Mouse (Mus musculus): ENCODE data around the gene Adamts9. TPM values are rescaled to one million over a fixed set of nuclear protein-coding genes. Genes with fewer than 3 reads are reported as not detected.

Gene Adamts9
- total RNA-seq, 2 experiments from 2014 or later, result 4.9 TPM

GRCm38 (mm10) chr6:92871813-92872212 lies 71.5 kb downstream of the Adamts9 start:
- intact Hi-C loops (cut with DNase I), result no loop called here
- DNase-seq (ENCODE audit: low spot score in 2 of 2), result no peak

GRCm38 (mm10) chr6:92869582-92870219 lies 73.6 kb downstream of the Adamts9 start:
- intact Hi-C loops (cut with DNase I), result no loop called here

GRCm38 (mm10) chr6:92869089-92869581 lies 74.2 kb downstream of the Adamts9 start, which contains the start of gene Gm15737:
Gm15737 (plus strand) TSS chr6:92869357.
- peak; percentile 31 to 60 for DNase-seq (ENCODE audit: low spot score in 2 of 2)
- intact Hi-C loops (cut with DNase I), result no loop called here

More at GRCm38 (mm10) chr6:92869582-92870219, 73.6 kb downstream of the Adamts9 start:
- no peak for DNase-seq (ENCODE audit: low spot score in 2 of 2)

- DNase-seq (ENCODE audit: low spot score in 2 of 2), result no peak
- intact Hi-C loops (cut with DNase I), result no loop called here
Measured at GRCm38 (mm10) chr6:92862599-92862998, 80.7 kb downstream of the Adamts9 start.

- intact Hi-C loops (cut with DNase I), result no loop called here
- DNase-seq (ENCODE audit: low spot score in 2 of 2), result no peak
Measured at GRCm38 (mm10) chr6:92860285-92860912, 82.9 kb downstream of the Adamts9 start.

- intact Hi-C loops (cut with DNase I), result no loop called here
- DNase-seq (ENCODE audit: low spot score in 2 of 2), result no peak
Measured at GRCm38 (mm10) chr6:92858721-92859510, 84.4 kb downstream of the Adamts9 start.

GRCm38 (mm10) chr6:92857761-92858160 lies 85.5 kb downstream of the Adamts9 start:
- no peak for DNase-seq (ENCODE audit: low spot score in 2 of 2)
- intact Hi-C loops (cut with DNase I), result no loop called here

GRCm38 (mm10) chr6:92854873-92855272 lies 88.4 kb downstream of the Adamts9 start:
- DNase-seq (ENCODE audit: low spot score in 2 of 2), result no peak
- intact Hi-C loops (cut with DNase I), result no loop called here

GRCm38 (mm10) chr6:92850250-92850649 lies 93.0 kb downstream of the Adamts9 start:
- DNase-seq (ENCODE audit: low spot score in 2 of 2), result peak; percentile 77
- intact Hi-C loops (cut with DNase I), result no loop called here

GRCm38 (mm10) chr6:92849208-92849607 lies 94.1 kb downstream of the Adamts9 start:
- intact Hi-C loops (cut with DNase I), result no loop called here

GRCm38 (mm10) chr6:92846614-92847013 lies 96.7 kb downstream of the Adamts9 start:
- DNase-seq (ENCODE audit: low spot score in 2 of 2), result no peak
- intact Hi-C loops (cut with DNase I), result no loop called here

More at GRCm38 (mm10) chr6:92849208-92849607, 94.1 kb downstream of the Adamts9 start:
- no peak for DNase-seq (ENCODE audit: low spot score in 2 of 2)

GRCm38 (mm10) chr6:92845898-92846297 lies 97.4 kb downstream of the Adamts9 start:
- DNase-seq (ENCODE audit: low spot score in 2 of 2), result no peak
- intact Hi-C loops (cut with DNase I), result no loop called here

GRCm38 (mm10) chr6:92843474-92843873 lies 99.8 kb downstream of the Adamts9 start:
- no peak for DNase-seq (ENCODE audit: low spot score in 2 of 2)
- intact Hi-C loops (cut with DNase I), result no loop called here

GRCm38 (mm10) chr6:92842000-92842399 lies 101.3 kb downstream of the Adamts9 start:
- DNase-seq (ENCODE audit: low spot score in 2 of 2), result no peak
- intact Hi-C loops (cut with DNase I), result no loop called here

GRCm38 (mm10) chr6:92831106-92831505 lies 112.2 kb downstream of the Adamts9 start:
- intact Hi-C loops (cut with DNase I), result no loop called here
- DNase-seq (ENCODE audit: low spot score in 2 of 2), result no peak

GRCm38 (mm10) chr6:92829148-92829547 lies 114.1 kb downstream of the Adamts9 start:
- intact Hi-C loops (cut with DNase I), result no loop called here
- DNase-seq (ENCODE audit: low spot score in 2 of 2), result no peak

GRCm38 (mm10) chr6:92827360-92827759 lies 115.9 kb downstream of the Adamts9 start:
- no peak for DNase-seq (ENCODE audit: low spot score in 2 of 2)
- intact Hi-C loops (cut with DNase I), result no loop called here

- intact Hi-C loops (cut with DNase I), result no loop called here
- no peak for DNase-seq (ENCODE audit: low spot score in 2 of 2)
Measured at GRCm38 (mm10) chr6:92826561-92826960, 116.7 kb downstream of the Adamts9 start.

- DNase-seq (ENCODE audit: low spot score in 2 of 2), result no peak
- intact Hi-C loops (cut with DNase I), result no loop called here
Measured at GRCm38 (mm10) chr6:92823991-92824390, 119.3 kb downstream of the Adamts9 start.

GRCm38 (mm10) chr6:92822006-92822405 lies 121.3 kb downstream of the Adamts9 start:
- intact Hi-C loops (cut with DNase I), result no loop called here
- DNase-seq (ENCODE audit: low spot score in 2 of 2), result no peak
